Mouse (Mus musculus): ENCODE results near the gene Gas7. TPM values are rescaled to one million over a fixed set of nuclear protein-coding genes. Genes with fewer than 3 reads are reported as not detected.
A peak's percentile ranks its signal among the peaks of the same experiment; 100 is the strongest.

Gas7 gene
- polyA plus RNA-seq, 1 experiment from 2014 or later, result 2.3 TPM

DNA sequence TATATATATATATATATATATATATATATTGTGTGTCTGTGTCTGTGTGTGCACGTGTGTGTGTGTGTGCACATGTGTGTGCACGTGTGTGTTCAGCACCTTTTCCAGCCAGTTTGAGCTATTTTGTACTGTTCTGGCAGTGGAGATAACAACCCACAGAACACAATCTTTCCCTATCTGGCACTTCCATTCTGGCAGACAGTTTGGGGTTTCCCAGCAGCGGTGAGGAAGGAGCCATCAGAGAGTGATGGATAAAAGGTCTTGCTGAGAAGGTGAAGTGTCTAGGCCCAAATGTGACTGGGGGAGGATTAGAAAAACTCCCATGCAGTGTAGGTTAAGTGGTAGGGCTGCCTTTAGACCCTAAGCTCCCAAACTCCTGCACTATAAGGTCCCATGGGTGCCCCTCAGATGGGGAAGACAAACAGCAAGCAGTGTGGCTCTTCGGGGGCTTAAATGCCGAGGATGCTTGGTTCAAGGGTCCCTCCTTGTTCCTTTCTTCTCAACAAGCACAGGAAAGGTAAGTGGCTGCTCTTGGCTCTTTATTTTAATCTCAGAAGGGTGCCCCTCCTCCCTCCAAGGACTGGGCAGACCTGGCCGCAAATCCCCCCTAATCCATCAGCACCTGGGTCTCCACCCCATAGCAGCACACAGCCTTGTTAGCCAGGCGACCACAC lies 239.6 kb downstream of the Gas7 start, which contains the start of gene Rcvrn:
TSS of gene Rcvrn (plus strand) at position 624 of the 674 bp plus-strand sequence.
- Histone ChIP-seq H3K27ac (ENCODE audit: low read depth, low read length) (no peak within 1 kb of the TSS), H3K4me1 (replicated peaks; ENCODE audit: control insufficient read depth, insufficient read depth, low read length) (no peaks in the 10 kb centered on the region), H3K36me3 (ENCODE audit: control insufficient read depth, insufficient read depth, low read length) (no peaks in the 10 kb centered on the region), H3K9me3 (ENCODE audit: control insufficient read depth, low read length) (no peaks in the 10 kb centered on the region), H3K4me3 (ENCODE audit: low read depth, low read length) (no peak within 1 kb of the TSS), H3K9ac (ENCODE audit: low read depth, low read length) (no peak within 1 kb of the TSS), H3K4me2 (no peak within 1 kb of the TSS), H3K27me3 (replicated peaks; ENCODE audit: control insufficient read depth, insufficient read depth, low read length) (no peaks in the 10 kb centered on the region)
- WGBS, result 59% methylated on average over 7 of the region's 7 CpGs
- ATAC-seq (replicated peaks; ENCODE audit: low FRiP score) (peak; percentile 43; the same call in 1 of the 2 replicates), DNase-seq (ENCODE audit: low spot score) (no peak)

DNA sequence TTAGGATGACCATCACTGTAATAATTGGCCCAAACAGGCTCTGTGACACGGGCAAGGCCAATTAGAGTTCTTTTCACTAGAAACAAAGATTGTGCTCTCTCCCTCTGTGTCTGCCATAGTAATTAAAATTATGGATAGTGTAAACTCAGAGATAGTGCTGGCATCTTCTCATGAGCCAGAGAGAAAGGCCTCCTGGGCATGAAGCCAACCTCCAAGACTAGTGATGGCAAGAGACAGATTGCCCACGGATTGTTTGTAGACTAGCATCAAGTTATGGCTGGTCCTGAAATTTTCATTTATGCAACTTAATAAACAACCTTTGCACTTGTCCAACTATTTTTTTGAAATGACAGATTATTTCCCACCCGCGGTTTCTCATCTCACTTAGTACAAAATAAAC lies 257.7 kb downstream of the Gas7 start:
- 75% methylated on average over 4 of the region's 4 CpGs for WGBS
- no peak for DNase-seq (ENCODE audit: low spot score)
- H3K9me3 ChIP-seq (ENCODE audit: control insufficient read depth, low read length), result no peaks in the 10 kb centered on the region

DNA sequence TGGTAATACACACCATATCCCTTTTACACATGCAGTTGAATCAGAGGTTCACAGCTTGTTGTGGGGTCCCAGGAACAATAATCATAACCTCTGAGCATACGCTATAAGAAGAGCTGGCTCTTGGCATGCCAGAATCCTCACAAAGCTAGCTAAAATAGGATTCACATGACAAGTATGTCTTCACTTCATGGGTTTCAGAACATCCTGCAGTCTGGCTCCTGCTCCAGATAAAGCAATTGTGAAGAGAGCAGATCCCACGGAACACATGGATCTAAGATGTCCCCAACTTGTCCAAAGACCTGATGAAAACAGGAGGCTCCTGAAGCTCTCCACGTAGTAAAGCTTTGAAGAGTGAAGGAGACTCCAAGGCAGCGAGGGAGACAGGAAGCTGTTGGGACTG lies 260.1 kb downstream of the Gas7 start:
- Histone ChIP-seq H3K4me2 (no peak overlapping the region), H3K9me3 (ENCODE audit: control insufficient read depth, low read length) (no peaks in the 10 kb centered on the region), H3K4me3 (ENCODE audit: low read depth, low read length) (no peak overlapping the region), H3K36me3 (ENCODE audit: control insufficient read depth, insufficient read depth, low read length) (no peaks in the 10 kb centered on the region), H3K4me1 (replicated peaks; ENCODE audit: control insufficient read depth, insufficient read depth, low read length) (no peaks in the 10 kb centered on the region), H3K9ac (ENCODE audit: low read depth, low read length) (no peak overlapping the region), H3K27ac (ENCODE audit: low read depth, low read length) (no peak overlapping the region), H3K27me3 (replicated peaks; ENCODE audit: control insufficient read depth, insufficient read depth, low read length) (no peaks in the 10 kb centered on the region)
- DNase-seq (ENCODE audit: low spot score), result no peak
- no peak for ATAC-seq (replicated peaks; ENCODE audit: low FRiP score)
- 71% methylated on average over 4 of the region's 4 CpGs for WGBS

More for the DNA sequence above, 257.7 kb downstream of the Gas7 start:
- ATAC-seq (replicated peaks; ENCODE audit: low FRiP score), result no peak
- Histone ChIP-seq H3K4me2 (no peak overlapping the region), H3K36me3 (ENCODE audit: control insufficient read depth, insufficient read depth, low read length) (no peaks in the 10 kb centered on the region), H3K27me3 (replicated peaks; ENCODE audit: control insufficient read depth, insufficient read depth, low read length) (no peaks in the 10 kb centered on the region), H3K4me3 (ENCODE audit: low read depth, low read length) (no peak overlapping the region), H3K9ac (ENCODE audit: low read depth, low read length) (no peak overlapping the region), H3K4me1 (replicated peaks; ENCODE audit: control insufficient read depth, insufficient read depth, low read length) (no peaks in the 10 kb centered on the region), H3K27ac (ENCODE audit: low read depth, low read length) (no peak overlapping the region)

DNA sequence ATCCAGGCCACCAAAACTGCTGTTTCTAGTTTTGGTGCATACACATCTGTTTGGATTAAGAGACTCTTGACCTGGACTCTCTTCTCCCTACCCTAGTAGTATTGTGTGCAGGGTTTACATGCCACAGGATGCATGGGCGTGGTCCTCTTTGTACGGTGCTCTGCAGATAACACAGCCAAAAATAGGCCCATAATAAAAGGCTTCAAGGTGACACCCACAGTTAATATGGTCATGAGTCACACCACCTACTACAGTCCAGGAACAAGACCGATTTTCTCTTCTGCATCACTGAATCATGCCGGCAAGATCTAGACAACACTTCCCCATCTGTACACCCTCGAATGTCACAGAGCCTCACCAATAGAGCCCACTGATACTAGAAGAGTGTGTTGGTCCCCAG lies 266.2 kb downstream of the Gas7 start:
- H3K27me3 ChIP-seq (replicated peaks; ENCODE audit: control insufficient read depth, insufficient read depth, low read length), result no peaks in the 10 kb centered on the region

DNA sequence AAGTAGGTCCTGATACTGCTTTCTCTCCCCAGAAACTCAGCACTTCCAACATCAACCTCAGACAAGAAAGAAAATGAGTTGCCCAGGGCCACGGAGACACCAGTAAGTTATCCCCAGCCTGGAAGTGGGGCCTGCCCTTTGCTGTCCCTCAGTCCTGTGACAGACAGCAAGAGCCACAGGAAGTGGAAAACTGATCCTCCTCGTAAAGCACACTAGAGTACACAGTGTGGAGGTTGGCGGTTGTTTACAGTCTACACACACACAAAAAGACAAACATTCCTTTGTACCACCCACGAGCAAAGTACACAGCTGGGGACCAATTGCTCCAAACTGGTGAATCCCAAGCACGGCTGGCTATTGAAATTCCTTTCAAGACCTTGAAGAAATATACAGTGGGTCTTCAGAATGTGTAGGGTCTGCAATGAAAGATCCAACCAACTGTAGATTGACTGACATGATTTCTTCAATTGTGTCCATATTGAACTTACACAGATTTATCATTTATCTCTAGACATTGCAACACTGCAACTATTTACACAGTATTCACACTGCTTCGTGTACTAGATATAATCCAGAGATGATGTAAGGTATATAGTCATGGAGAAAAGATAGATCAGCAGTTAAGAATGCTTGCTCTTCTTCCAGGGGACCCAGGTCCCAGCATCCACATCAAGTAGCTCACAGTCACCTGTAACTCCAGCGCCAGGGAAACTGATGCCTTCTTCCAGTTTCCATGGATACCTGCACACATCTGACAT lies 267.3 kb downstream of the Gas7 start:
- 57% methylated on average over 7 of the region's 7 CpGs for WGBS
- H3K27ac ChIP-seq (ENCODE audit: low read depth, low read length), result no peak overlapping the region
- no peaks in the 10 kb centered on the region for H3K27me3 ChIP-seq (replicated peaks; ENCODE audit: control insufficient read depth, insufficient read depth, low read length)
- peak; percentile 74 for ATAC-seq (replicated peaks; ENCODE audit: low FRiP score)
- DNase-seq (ENCODE audit: low spot score), result no peak
- no peaks in the 10 kb centered on the region for H3K36me3 ChIP-seq (ENCODE audit: control insufficient read depth, insufficient read depth, low read length)
- no peak overlapping the region for H3K9ac ChIP-seq (ENCODE audit: low read depth, low read length)
- no peaks in the 10 kb centered on the region for H3K9me3 ChIP-seq (ENCODE audit: control insufficient read depth, low read length)
- H3K4me2 ChIP-seq, result no peak overlapping the region
- no peak overlapping the region for H3K4me3 ChIP-seq (ENCODE audit: low read depth, low read length)
- peaks cover 6% of the 10 kb centered on the region; the same call in 1 of the 2 replicates for H3K4me1 ChIP-seq (replicated peaks; ENCODE audit: control insufficient read depth, insufficient read depth, low read length)

More for the DNA sequence above, 266.2 kb downstream of the Gas7 start:
- ATAC-seq (replicated peaks; ENCODE audit: low FRiP score) (no peak), DNase-seq (ENCODE audit: low spot score) (no peak)
- no peaks in the 10 kb centered on the region for H3K9me3 ChIP-seq (ENCODE audit: control insufficient read depth, low read length)
- H3K4me1 ChIP-seq (replicated peaks; ENCODE audit: control insufficient read depth, insufficient read depth, low read length), result peaks cover 6% of the 10 kb centered on the region; the same call in 1 of the 2 replicates
- no peak overlapping the region for H3K4me2 ChIP-seq
- H3K4me3 ChIP-seq (ENCODE audit: low read depth, low read length), result no peak overlapping the region
- H3K27ac ChIP-seq (ENCODE audit: low read depth, low read length), result no peak overlapping the region
- 72% methylated on average over 5 of the region's 5 CpGs for WGBS
- H3K9ac ChIP-seq (ENCODE audit: low read depth, low read length), result no peak overlapping the region
- no peaks in the 10 kb centered on the region for H3K36me3 ChIP-seq (ENCODE audit: control insufficient read depth, insufficient read depth, low read length)

DNA sequence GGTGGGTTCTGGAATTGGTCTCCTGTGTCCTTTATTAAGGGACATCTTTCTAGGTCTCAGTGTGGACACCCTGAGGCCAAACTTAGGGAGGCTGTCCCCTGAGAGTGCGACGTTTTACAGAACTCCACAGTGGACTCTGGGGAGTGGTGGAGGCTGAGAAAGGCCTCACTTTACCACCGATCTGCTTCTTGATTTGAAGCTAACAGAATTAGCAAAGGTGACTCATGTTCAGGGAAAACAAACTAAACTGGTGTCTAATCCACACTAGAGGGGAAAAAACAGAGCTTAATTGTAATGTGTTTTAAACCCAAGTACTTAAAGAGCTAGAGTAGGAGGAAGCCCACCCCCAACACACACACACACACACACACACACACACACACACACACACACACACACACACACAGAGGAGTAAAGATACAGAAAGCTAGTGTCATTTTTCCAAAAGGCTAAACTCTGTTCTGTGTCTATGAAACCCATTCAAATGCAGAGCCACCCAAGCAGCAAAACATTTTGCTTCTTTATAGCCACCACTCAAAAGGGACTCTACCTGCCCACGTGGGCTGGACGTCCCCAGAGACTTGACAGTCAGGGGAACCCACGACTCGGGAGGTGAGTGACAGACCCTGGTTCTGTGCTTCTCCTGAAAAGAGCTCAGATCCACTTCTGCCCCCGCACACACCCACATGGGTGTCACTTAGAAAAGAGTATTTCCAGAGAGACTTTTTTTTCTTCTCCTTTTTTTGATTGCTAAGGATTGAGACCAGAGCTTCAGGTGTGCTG lies 268.2 kb downstream of the Gas7 start:
- ATAC-seq (replicated peaks; ENCODE audit: low FRiP score) (no peak), DNase-seq (ENCODE audit: low spot score) (no peak)
- 63% methylated on average over 8 of the region's 8 CpGs for WGBS
- Histone ChIP-seq H3K4me2 (no peak overlapping the region), H3K4me1 (replicated peaks; ENCODE audit: control insufficient read depth, insufficient read depth, low read length) (peaks cover 6% of the 10 kb centered on the region; the same call in 1 of the 2 replicates), H3K9me3 (ENCODE audit: control insufficient read depth, low read length) (no peaks in the 10 kb centered on the region), H3K27me3 (replicated peaks; ENCODE audit: control insufficient read depth, insufficient read depth, low read length) (no peaks in the 10 kb centered on the region), H3K4me3 (ENCODE audit: low read depth, low read length) (no peak overlapping the region), H3K27ac (ENCODE audit: low read depth, low read length) (no peak overlapping the region), H3K36me3 (ENCODE audit: control insufficient read depth, insufficient read depth, low read length) (no peaks in the 10 kb centered on the region), H3K9ac (ENCODE audit: low read depth, low read length) (no peak overlapping the region)

DNA sequence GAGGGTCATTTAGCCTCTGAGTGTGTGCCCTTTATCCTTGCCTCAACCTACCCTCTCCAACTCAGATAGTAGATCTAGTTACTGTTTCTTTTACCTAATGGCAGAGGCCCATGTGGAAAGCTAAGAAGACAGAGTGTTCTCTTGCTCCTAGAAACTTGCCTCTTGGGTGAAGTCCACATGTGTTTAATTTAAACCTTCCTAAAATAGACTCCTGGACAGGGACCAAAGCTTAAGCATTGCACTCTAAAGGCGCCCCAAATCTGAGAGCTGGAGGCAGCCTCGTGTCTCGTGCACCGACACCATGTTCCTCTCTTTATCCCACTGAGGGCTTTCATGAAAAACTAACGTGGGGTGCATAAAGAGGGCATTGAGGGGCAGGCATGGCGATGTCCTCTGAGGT lies 271.9 kb downstream of the Gas7 start:
- no peaks in the 10 kb centered on the region for H3K9me3 ChIP-seq (ENCODE audit: control insufficient read depth, low read length)
- DNase-seq (ENCODE audit: low spot score) (no peak), ATAC-seq (replicated peaks; ENCODE audit: low FRiP score) (no peak)
- H3K9ac ChIP-seq (ENCODE audit: low read depth, low read length), result no peak overlapping the region
- H3K4me2 ChIP-seq, result no peak overlapping the region
- WGBS, result 78% methylated on average over 6 of the region's 6 CpGs
- H3K4me3 ChIP-seq (ENCODE audit: low read depth, low read length), result no peak overlapping the region
- H3K36me3 ChIP-seq (ENCODE audit: control insufficient read depth, insufficient read depth, low read length), result no peaks in the 10 kb centered on the region
- no peak overlapping the region for H3K27ac ChIP-seq (ENCODE audit: low read depth, low read length)
- no peaks in the 10 kb centered on the region for H3K27me3 ChIP-seq (replicated peaks; ENCODE audit: control insufficient read depth, insufficient read depth, low read length)
- H3K4me1 ChIP-seq (replicated peaks; ENCODE audit: control insufficient read depth, insufficient read depth, low read length), result no peaks in the 10 kb centered on the region

DNA sequence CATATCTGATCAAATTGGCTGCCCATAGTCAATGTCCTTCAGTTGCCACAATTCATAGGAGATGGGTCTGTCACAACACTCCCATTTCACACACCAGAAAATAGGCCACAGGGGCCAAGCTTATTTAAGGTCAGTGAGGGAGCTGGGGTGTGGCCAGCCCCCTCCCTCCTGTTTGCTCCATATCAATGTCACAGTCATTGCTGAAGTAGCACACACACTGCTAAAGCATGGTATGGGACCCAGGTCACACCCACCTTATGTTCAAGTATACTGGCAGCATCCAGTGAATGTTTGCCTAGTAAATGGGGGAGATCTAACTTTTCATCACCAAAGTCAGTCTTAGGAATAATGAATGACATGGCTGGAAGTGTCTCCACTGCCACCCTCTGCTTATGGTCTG lies 273.5 kb downstream of the Gas7 start:
- Histone ChIP-seq H3K27ac (ENCODE audit: low read depth, low read length) (no peak overlapping the region), H3K9me3 (ENCODE audit: control insufficient read depth, low read length) (no peaks in the 10 kb centered on the region), H3K9ac (ENCODE audit: low read depth, low read length) (no peak overlapping the region), H3K27me3 (replicated peaks; ENCODE audit: control insufficient read depth, insufficient read depth, low read length) (no peaks in the 10 kb centered on the region), H3K4me1 (replicated peaks; ENCODE audit: control insufficient read depth, insufficient read depth, low read length) (no peaks in the 10 kb centered on the region), H3K4me3 (ENCODE audit: low read depth, low read length) (no peak overlapping the region), H3K4me2 (no peak overlapping the region), H3K36me3 (ENCODE audit: control insufficient read depth, insufficient read depth, low read length) (no peaks in the 10 kb centered on the region)
- ATAC-seq (replicated peaks; ENCODE audit: low FRiP score) (no peak), DNase-seq (ENCODE audit: low spot score) (no peak)
